Mouse (Mus musculus): Measurements from ENCODE around the gene Mark1. TPM values are rescaled to one million over a fixed set of nuclear protein-coding genes. Genes with fewer than 3 reads are reported as not detected.

Gene Mark1
- polyA plus RNA-seq, 1 experiment from 2014 or later, result 15.3 TPM

- H3K36me3 ChIP-seq, result 0 out of 2 replicates have a peak, but pooled peaks cover 8% of the 10 kb centered on the region
- H3K27ac ChIP-seq (replicated peaks), result no peak overlapping the region
- peaks cover 3% of the 10 kb centered on the region; the same call in 1 of the 2 replicates for H3K4me1 ChIP-seq (replicated peaks)
- WGBS, result 86% methylated on average over 6 of the region's 6 CpGs
- no peaks in the 10 kb centered on the region; the same call in 1 of the 2 replicates for H3K9me3 ChIP-seq
- H3K4me2 ChIP-seq, result no peak overlapping the region
- ATAC-seq (ENCODE audit: low FRiP score, low read depth), result no peak
- H3K9ac ChIP-seq, result no peak overlapping the region
- H3K4me3 ChIP-seq, result no peak overlapping the region
- no peaks in the 10 kb centered on the region for H3K27me3 ChIP-seq
Measured at GRCm38 (mm10) chr1:184958388-184958787, 41.0 kb downstream of the Mark1 start.

GRCm38 (mm10) chr1:184951758-184952157 is 47.6 kb downstream of the Mark1 start:
- no peak overlapping the region for H3K9ac ChIP-seq
- ATAC-seq (ENCODE audit: low FRiP score, low read depth), result no peak
- no peak overlapping the region for H3K4me2 ChIP-seq
- H3K9me3 ChIP-seq, result no peaks in the 10 kb centered on the region
- no peaks in the 10 kb centered on the region for H3K27me3 ChIP-seq
- no peaks in the 10 kb centered on the region for H3K36me3 ChIP-seq
- H3K27ac ChIP-seq (replicated peaks), result no peak overlapping the region
- 58% methylated on average over 5 of the region's 5 CpGs for WGBS
- H3K4me3 ChIP-seq, result no peak overlapping the region
- no peaks in the 10 kb centered on the region for H3K4me1 ChIP-seq (replicated peaks)

GRCm38 (mm10) chr1:184951057-184951456 is 48.3 kb downstream of the Mark1 start:
- H3K36me3 ChIP-seq, result no peaks in the 10 kb centered on the region
- no peaks in the 10 kb centered on the region for H3K4me1 ChIP-seq (replicated peaks)
- no peak overlapping the region for H3K4me2 ChIP-seq
- WGBS, result 93% methylated on average over 11 of the region's 11 CpGs
- no peak overlapping the region for H3K4me3 ChIP-seq
- H3K9ac ChIP-seq, result no peak overlapping the region
- no peak overlapping the region for H3K27ac ChIP-seq (replicated peaks)
- H3K27me3 ChIP-seq, result no peaks in the 10 kb centered on the region
- H3K9me3 ChIP-seq, result no peaks in the 10 kb centered on the region
- ATAC-seq (ENCODE audit: low FRiP score, low read depth), result no peak

GRCm38 (mm10) chr1:184938106-184938505 is 61.3 kb downstream of the Mark1 start:
- Histone ChIP-seq H3K9me3 (no peaks in the 10 kb centered on the region), H3K27ac (replicated peaks) (no peak overlapping the region), H3K27me3 (no peaks in the 10 kb centered on the region), H3K4me3 (no peak overlapping the region), H3K36me3 (peaks cover 10% of the 10 kb centered on the region; the same call in 1 of the 2 replicates), H3K4me2 (no peak overlapping the region), H3K4me1 (replicated peaks) (no peaks in the 10 kb centered on the region), H3K9ac (no peak overlapping the region)
- no peak for ATAC-seq (ENCODE audit: low FRiP score, low read depth)
- WGBS, result 70% methylated on average over 4 of the region's 4 CpGs

- H3K27ac ChIP-seq (replicated peaks), result no peak overlapping the region
- no peak for ATAC-seq (ENCODE audit: low FRiP score, low read depth)
- WGBS, result 78% methylated on average over 5 of the region's 5 CpGs
Measured at GRCm38 (mm10) chr1:184935980-184936379, 63.4 kb downstream of the Mark1 start.

GRCm38 (mm10) chr1:184935490-184935889 is 63.9 kb downstream of the Mark1 start:
- Histone ChIP-seq H3K4me2 (no peak overlapping the region), H3K9ac (no peak overlapping the region), H3K36me3 (no peaks in the 10 kb centered on the region), H3K4me3 (no peak overlapping the region), H3K27me3 (no peaks in the 10 kb centered on the region), H3K27ac (replicated peaks) (no peak overlapping the region), H3K9me3 (no peaks in the 10 kb centered on the region), H3K4me1 (replicated peaks) (no peaks in the 10 kb centered on the region)
- WGBS, result 64% methylated on average over 6 of the region's 6 CpGs
- no peak for ATAC-seq (ENCODE audit: low FRiP score, low read depth)

More at GRCm38 (mm10) chr1:184935980-184936379, 63.4 kb downstream of the Mark1 start:
- H3K36me3 ChIP-seq, result no peaks in the 10 kb centered on the region
- no peaks in the 10 kb centered on the region for H3K27me3 ChIP-seq
- no peak overlapping the region for H3K9ac ChIP-seq
- no peak overlapping the region for H3K4me2 ChIP-seq
- no peak overlapping the region for H3K4me3 ChIP-seq
- no peaks in the 10 kb centered on the region for H3K4me1 ChIP-seq (replicated peaks)
- H3K9me3 ChIP-seq, result no peaks in the 10 kb centered on the region

- H3K36me3 ChIP-seq, result peaks cover 12% of the 10 kb centered on the region
- no peaks in the 10 kb centered on the region for H3K9me3 ChIP-seq
- H3K9ac ChIP-seq, result no peak overlapping the region
- no peaks in the 10 kb centered on the region for H3K4me1 ChIP-seq (replicated peaks)
- WGBS, result 81% methylated on average over 6 of the region's 6 CpGs
- no peak overlapping the region for H3K4me3 ChIP-seq
- H3K27me3 ChIP-seq, result no peaks in the 10 kb centered on the region
- H3K27ac ChIP-seq (replicated peaks), result no peak overlapping the region
- no peak overlapping the region for H3K4me2 ChIP-seq
- no peak for ATAC-seq (ENCODE audit: low FRiP score, low read depth)
Measured at GRCm38 (mm10) chr1:184931097-184931496, 68.3 kb downstream of the Mark1 start.

GRCm38 (mm10) chr1:184928382-184928781 is 71.0 kb downstream of the Mark1 start:
- Histone ChIP-seq H3K9me3 (no peaks in the 10 kb centered on the region), H3K27me3 (no peaks in the 10 kb centered on the region), H3K27ac (replicated peaks) (no peak overlapping the region), H3K9ac (no peak overlapping the region), H3K4me1 (replicated peaks) (no peaks in the 10 kb centered on the region), H3K36me3 (peaks cover 20% of the 10 kb centered on the region), H3K4me2 (no peak overlapping the region), H3K4me3 (no peak overlapping the region)
- 92% methylated on average over 1 of the region's 1 CpGs for WGBS
- ATAC-seq (ENCODE audit: low FRiP score, low read depth), result no peak

GRCm38 (mm10) chr1:184927911-184928310 is 71.5 kb downstream of the Mark1 start:
- no peaks in the 10 kb centered on the region for H3K9me3 ChIP-seq
- H3K4me3 ChIP-seq, result no peak overlapping the region
- ATAC-seq (ENCODE audit: low FRiP score, low read depth), result no peak
- peaks cover 24% of the 10 kb centered on the region for H3K36me3 ChIP-seq
- no peak overlapping the region for H3K4me2 ChIP-seq
- no peaks in the 10 kb centered on the region for H3K4me1 ChIP-seq (replicated peaks)
- no peak overlapping the region for H3K27ac ChIP-seq (replicated peaks)
- no peaks in the 10 kb centered on the region for H3K27me3 ChIP-seq
- 88% methylated on average over 1 of the region's 1 CpGs for WGBS
- no peak overlapping the region for H3K9ac ChIP-seq

- H3K9ac ChIP-seq, result no peak overlapping the region
- no peak overlapping the region for H3K4me2 ChIP-seq
- H3K4me3 ChIP-seq, result no peak overlapping the region
- peaks cover 48% of the 10 kb centered on the region for H3K36me3 ChIP-seq
- ATAC-seq (ENCODE audit: low FRiP score, low read depth), result no peak
- no peak overlapping the region for H3K27ac ChIP-seq (replicated peaks)
- no peaks in the 10 kb centered on the region for H3K27me3 ChIP-seq
- H3K4me1 ChIP-seq (replicated peaks), result no peaks in the 10 kb centered on the region
- WGBS, result 83% methylated on average over 13 of the region's 13 CpGs
- H3K9me3 ChIP-seq, result no peaks in the 10 kb centered on the region
Measured at GRCm38 (mm10) chr1:184922824-184923223, 76.5 kb downstream of the Mark1 start.

GRCm38 (mm10) chr1:184920057-184920456 is 79.3 kb downstream of the Mark1 start:
- 91% methylated on average over 5 of the region's 5 CpGs for WGBS
- peaks cover 45% of the 10 kb centered on the region for H3K36me3 ChIP-seq
- no peaks in the 10 kb centered on the region for H3K9me3 ChIP-seq
- no peaks in the 10 kb centered on the region for H3K27me3 ChIP-seq
- no peak overlapping the region for H3K27ac ChIP-seq (replicated peaks)
- no peak overlapping the region for H3K4me2 ChIP-seq
- H3K4me3 ChIP-seq, result no peak overlapping the region
- no peak for ATAC-seq (ENCODE audit: low FRiP score, low read depth)
- H3K9ac ChIP-seq, result no peak overlapping the region
- no peaks in the 10 kb centered on the region for H3K4me1 ChIP-seq (replicated peaks)

- no peak overlapping the region for H3K4me2 ChIP-seq
- no peak overlapping the region for H3K9ac ChIP-seq
- ATAC-seq (ENCODE audit: low FRiP score, low read depth), result no peak
- no peaks in the 10 kb centered on the region for H3K9me3 ChIP-seq
- 73% methylated on average over 5 of the region's 5 CpGs for WGBS
- H3K4me1 ChIP-seq (replicated peaks), result no peaks in the 10 kb centered on the region
- H3K4me3 ChIP-seq, result no peak overlapping the region
- no peaks in the 10 kb centered on the region for H3K27me3 ChIP-seq
- peaks cover 48% of the 10 kb centered on the region for H3K36me3 ChIP-seq
- no peak overlapping the region for H3K27ac ChIP-seq (replicated peaks)
Measured at GRCm38 (mm10) chr1:184918227-184918888, 81.0 kb downstream of the Mark1 start.

GRCm38 (mm10) chr1:184912336-184912735 is 87.0 kb downstream of the Mark1 start:
- no peaks in the 10 kb centered on the region for H3K9me3 ChIP-seq
- no peaks in the 10 kb centered on the region for H3K27me3 ChIP-seq
- no peak overlapping the region for H3K9ac ChIP-seq
- no peak overlapping the region for H3K4me3 ChIP-seq
- H3K4me2 ChIP-seq, result no peak overlapping the region
- ATAC-seq (ENCODE audit: low FRiP score, low read depth), result no peak
- no peak overlapping the region for H3K27ac ChIP-seq (replicated peaks)
- WGBS, result 92% methylated on average over 18 of the region's 18 CpGs
- no peaks in the 10 kb centered on the region for H3K4me1 ChIP-seq (replicated peaks)
- H3K36me3 ChIP-seq, result peaks cover 63% of the 10 kb centered on the region
